Mouse (Mus musculus) hindbrain, embryonic 13.5 days (tissue): Measurements from ENCODE around the gene Spire2. TPM values are rescaled to one million over a fixed set of nuclear protein-coding genes. Genes with fewer than 3 reads are reported as not detected.

Source experiments
- ATAC-seq: fragments of 200-750 bp; cut with Nextera tagmentation; 2 replicates; pipeline ENCODE4 v1.8.0; 2017; ENCODE audit warnings: moderate TSS enrichment; ENCODE audit not compliant: low FRiP score
- H3K27ac ChIP-seq: fragments of 300-500 bp; sonication (generic); 2 replicates; pipeline ENCODE4 v1.5.1; 2015; ENCODE audit warnings: inconsistent platforms, mild to moderate bottlenecking, moderate library complexity
- H3K27me3 ChIP-seq: fragments of 300-500 bp; sonication (generic); 2 replicates; pipeline ENCODE4 v1.6.1; 2015; ENCODE audit warnings: mild to moderate bottlenecking, inconsistent platforms
- H3K36me3 ChIP-seq: fragments of 300-500 bp; sonication (generic); 2 replicates; pipeline ENCODE4 v1.6.1; 2015; ENCODE audit warnings: mild to moderate bottlenecking, inconsistent platforms
- H3K4me1 ChIP-seq: fragments of 300-500 bp; sonication (generic); replicated peaks from 2 replicates; pipeline ENCODE4 v1.6.1; 2015; ENCODE audit warnings: inconsistent platforms
- H3K4me2 ChIP-seq: fragments of 300-500 bp; sonication (generic); 2 replicates; pipeline ENCODE4 v1.6.1; 2015; ENCODE audit warnings: inconsistent platforms, mild to moderate bottlenecking, moderate library complexity
- H3K4me3 ChIP-seq: fragments of 300-500 bp; sonication (generic); 2 replicates; pipeline ENCODE4 v1.5.1; 2015; ENCODE audit warnings: mild to moderate bottlenecking, inconsistent platforms
- H3K9ac ChIP-seq: fragments of 300-500 bp; sonication (generic); 2 replicates; pipeline ENCODE4 v1.6.1; 2015; ENCODE audit warnings: mild to moderate bottlenecking, inconsistent platforms
- H3K9me3 ChIP-seq: fragments of 300-500 bp; sonication (generic); 2 replicates; pipeline ENCODE4 v1.6.1; 2016; ENCODE audit warnings: inconsistent platforms
- WGBS: fragments of 180-500 bp; shearing (Covaris S2); methylation state at CpG from one replicate; pipeline ENCODE4 v1.1.7; 2015; 5-methylcytosine and 5-hydroxymethylcytosine counted together
- polyA plus RNA-seq: library from polyadenylated mRNA; unstranded; fragments of >200 nt; fragmentation: Nextera tagmentation; extraction: Ambion mirVana; gene quantifications from 2 replicates; pipeline ENCODE4 v1.2.1, GENCODE M21; 2015

Gene Spire2
- polyA plus RNA-seq, 1 experiment from 2014 or later: 39.6 TPM

- H3K9ac ChIP-seq: peak overlapping the region; percentile 24; the same call in 1 of the 2 replicates
- H3K36me3 ChIP-seq: peaks cover 100% of the 10 kb centered on the region
- 93% methylated on average over 7 of the region's 7 CpGs for WGBS
- H3K4me2 ChIP-seq: no peak overlapping the region
- no peak overlapping the region for H3K27ac ChIP-seq
- H3K9me3 ChIP-seq: no peaks in the 10 kb centered on the region
- H3K4me3 ChIP-seq: no peak overlapping the region
- ATAC-seq: no peak
- H3K27me3 ChIP-seq: no peaks in the 10 kb centered on the region
- H3K4me1 ChIP-seq: no peaks in the 10 kb centered on the region
Observed at GRCm38 (mm10) chr8:123389026-123389425, 56.5 kb downstream of the Spire2 start.

GRCm38 (mm10) chr8:123398308-123398707 lies 65.8 kb downstream of the Spire2 start:
- no peaks in the 10 kb centered on the region for H3K27me3 ChIP-seq
- no peak for ATAC-seq
- no peak overlapping the region for H3K9ac ChIP-seq

GRCm38 (mm10) chr8:123401936-123402335 lies 69.4 kb downstream of the Spire2 start:
- no peak for ATAC-seq
- no peak overlapping the region for H3K4me2 ChIP-seq
- peaks cover 14% of the 10 kb centered on the region for H3K4me1 ChIP-seq
- H3K36me3 ChIP-seq: peaks cover 75% of the 10 kb centered on the region
- H3K9ac ChIP-seq: no peak overlapping the region
- no peaks in the 10 kb centered on the region for H3K9me3 ChIP-seq
- no peak overlapping the region for H3K27ac ChIP-seq
- no peaks in the 10 kb centered on the region for H3K27me3 ChIP-seq
- 93% methylated on average over 9 of the region's 9 CpGs for WGBS
- H3K4me3 ChIP-seq: no peak overlapping the region

More at GRCm38 (mm10) chr8:123398308-123398707, 65.8 kb downstream of the Spire2 start:
- Histone ChIP-seq H3K27ac (no peak overlapping the region), H3K4me2 (no peak overlapping the region), H3K36me3 (peaks cover 100% of the 10 kb centered on the region), H3K9me3 (no peaks in the 10 kb centered on the region), H3K4me1 (no peaks in the 10 kb centered on the region), H3K4me3 (no peak overlapping the region)
- WGBS: 95% methylated on average over 13 of the region's 13 CpGs

- no peak overlapping the region for H3K4me3 ChIP-seq
- no peak overlapping the region for H3K27ac ChIP-seq
- no peak for ATAC-seq
- H3K9ac ChIP-seq: no peak overlapping the region
- peaks cover 66% of the 10 kb centered on the region for H3K36me3 ChIP-seq
- H3K9me3 ChIP-seq: no peaks in the 10 kb centered on the region
- 90% methylated on average over 9 of the region's 9 CpGs for WGBS
- H3K4me1 ChIP-seq: peaks cover 21% of the 10 kb centered on the region
- H3K4me2 ChIP-seq: no peak overlapping the region
- H3K27me3 ChIP-seq: 0 out of 2 replicates have a peak, but pooled peaks cover 3% of the 10 kb centered on the region
Observed at GRCm38 (mm10) chr8:123402730-123403326, 70.3 kb downstream of the Spire2 start.

GRCm38 (mm10) chr8:123404521-123404920 lies 72.0 kb downstream of the Spire2 start:
- peaks cover 50% of the 10 kb centered on the region for H3K36me3 ChIP-seq
- 56% methylated on average over 8 of the region's 8 CpGs for WGBS

GRCm38 (mm10) chr8:123406786-123407185 lies 74.3 kb downstream of the Spire2 start, which contains the start of gene Mc1r:
Gene Mc1r, plus strand, starts transcription at chr8:123407107.
- 0 out of 2 replicates have a peak, but pooled peaks cover 4% of the 10 kb centered on the region for H3K27me3 ChIP-seq

More at GRCm38 (mm10) chr8:123404521-123404920, 72.0 kb downstream of the Spire2 start:
- H3K9ac ChIP-seq: peak overlapping the region; percentile 29; the same call in 1 of the 2 replicates
- H3K9me3 ChIP-seq: no peaks in the 10 kb centered on the region
- 0 out of 2 replicates have a peak overlapping the region, but pooled peaks have one; percentile 48 for H3K27ac ChIP-seq
- no peak overlapping the region for H3K4me2 ChIP-seq
- peaks cover 35% of the 10 kb centered on the region for H3K4me1 ChIP-seq
- no peak for ATAC-seq
- H3K27me3 ChIP-seq: 0 out of 2 replicates have a peak, but pooled peaks cover 4% of the 10 kb centered on the region
- no peak overlapping the region for H3K4me3 ChIP-seq

GRCm38 (mm10) chr8:123407612-123408011 lies 75.1 kb downstream of the Spire2 start:
- H3K27me3 ChIP-seq: 0 out of 2 replicates have a peak, but pooled peaks cover 4% of the 10 kb centered on the region
- H3K4me1 ChIP-seq: peaks cover 45% of the 10 kb centered on the region
- H3K27ac ChIP-seq: no peak overlapping the region
- no peaks in the 10 kb centered on the region for H3K9me3 ChIP-seq
- WGBS: 93% methylated on average over 13 of the region's 13 CpGs
- no peak overlapping the region for H3K4me3 ChIP-seq
- H3K36me3 ChIP-seq: peaks cover 19% of the 10 kb centered on the region
- no peak overlapping the region for H3K4me2 ChIP-seq
- peak overlapping the region; percentile 39 for H3K9ac ChIP-seq
- no peak for ATAC-seq

More at GRCm38 (mm10) chr8:123406786-123407185, 74.3 kb downstream of the Spire2 start, which contains the start of gene Mc1r:
- peaks cover 45% of the 10 kb centered on the region for H3K4me1 ChIP-seq
- H3K36me3 ChIP-seq: peaks cover 27% of the 10 kb centered on the region
- ATAC-seq: no peak
- H3K27ac ChIP-seq: no peak within 1 kb of the TSS
- peak within 1 kb of the TSS; percentile 39 for H3K9ac ChIP-seq
- H3K4me2 ChIP-seq: no peak within 1 kb of the TSS
- H3K9me3 ChIP-seq: no peaks in the 10 kb centered on the region
- H3K4me3 ChIP-seq: no peak within 1 kb of the TSS
- WGBS: 10% methylated on average over 4 of the region's 4 CpGs

- WGBS: 73% methylated on average over 9 of the region's 9 CpGs
- Histone ChIP-seq H3K9me3 (no peaks in the 10 kb centered on the region), H3K27ac (peak overlapping the region; percentile 99), H3K4me1 (peaks cover 54% of the 10 kb centered on the region), H3K4me3 (peak overlapping the region; percentile 88), H3K36me3 (peaks cover 6% of the 10 kb centered on the region), H3K9ac (peak overlapping the region; percentile 100), H3K4me2 (peak overlapping the region; percentile 94), H3K27me3 (0 out of 2 replicates have a peak, but pooled peaks cover 4% of the 10 kb centered on the region)
- ATAC-seq: no peak
Observed at GRCm38 (mm10) chr8:123408586-123409544, 76.4 kb downstream of the Spire2 start.

- peaks cover 55% of the 10 kb centered on the region for H3K4me1 ChIP-seq
- H3K36me3 ChIP-seq: no peaks in the 10 kb centered on the region
- H3K27ac ChIP-seq: peak overlapping the region; percentile 99
- 21% methylated on average over 8 of the region's 8 CpGs for WGBS
- no peaks in the 10 kb centered on the region for H3K9me3 ChIP-seq
- 0 out of 2 replicates have a peak, but pooled peaks cover 4% of the 10 kb centered on the region for H3K27me3 ChIP-seq
- ATAC-seq: no peak
- peak overlapping the region; percentile 94 for H3K4me2 ChIP-seq
- H3K4me3 ChIP-seq: peak overlapping the region; percentile 88
- H3K9ac ChIP-seq: peak overlapping the region; percentile 100
Observed at GRCm38 (mm10) chr8:123410049-123410587, 77.6 kb downstream of the Spire2 start.

- 0 out of 2 replicates have a peak, but pooled peaks cover 4% of the 10 kb centered on the region for H3K27me3 ChIP-seq
- H3K36me3 ChIP-seq: no peaks in the 10 kb centered on the region
- H3K4me1 ChIP-seq: peaks cover 60% of the 10 kb centered on the region
- peak overlapping the region; percentile 99 for H3K27ac ChIP-seq
- no peaks in the 10 kb centered on the region for H3K9me3 ChIP-seq
- ATAC-seq: peak; percentile 29
- H3K4me2 ChIP-seq: peak overlapping the region; percentile 94
- 3% methylated on average over 11 of the region's 11 CpGs for WGBS
- H3K9ac ChIP-seq: peak overlapping the region; percentile 100
- H3K4me3 ChIP-seq: peak overlapping the region; percentile 88
Observed at GRCm38 (mm10) chr8:123410788-123411187, 78.3 kb downstream of the Spire2 start.

GRCm38 (mm10) chr8:123411246-123411645 lies 78.7 kb downstream of the Spire2 start, which contains the start of gene Tubb3:
Gene Tubb3, plus strand, starts transcription at chr8:123411424.
- Histone ChIP-seq H3K27ac (peak within 1 kb of the TSS; percentile 99), H3K4me2 (peak within 1 kb of the TSS; percentile 94), H3K9me3 (no peaks in the 10 kb centered on the region), H3K9ac (peak within 1 kb of the TSS; percentile 100), H3K4me1 (peaks cover 63% of the 10 kb centered on the region), H3K36me3 (no peaks in the 10 kb centered on the region), H3K4me3 (peak within 1 kb of the TSS; percentile 88), H3K27me3 (0 out of 2 replicates have a peak, but pooled peaks cover 4% of the 10 kb centered on the region)
- ATAC-seq: peak; percentile 93
- WGBS: under 1% methylated on average over 26 of the region's 29 CpGs
